Mouse (Mus musculus): ENCODE results near the gene Olfr559. TPM values are rescaled to one million over a fixed set of nuclear protein-coding genes. Genes with fewer than 3 reads are reported as not detected.

Olfr559 gene
- polyA plus RNA-seq, 1 experiment, result not detected

DNA sequence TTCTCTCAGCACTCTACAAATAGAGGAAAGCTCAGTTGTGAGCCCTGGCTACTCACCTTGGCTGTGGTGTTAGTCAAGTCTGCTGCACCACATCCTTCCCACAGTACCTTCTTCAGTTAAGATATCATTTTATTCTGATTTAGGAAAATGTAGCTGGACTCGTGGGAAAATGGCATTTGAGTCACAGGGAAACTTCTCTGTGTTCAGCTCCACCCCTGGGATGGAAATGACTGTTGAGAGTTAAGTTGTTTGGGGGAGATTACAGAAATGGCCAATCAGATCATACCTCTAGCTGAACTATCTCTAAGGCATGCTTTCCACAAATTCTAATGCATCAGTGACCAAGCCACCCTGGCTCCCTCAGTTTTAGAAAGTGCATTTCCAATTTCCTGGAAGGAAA is 8.3 kb downstream of the Olfr559 start, which contains the start of gene Olfr33:
Olfr33 (minus strand) TSS at position 101 of the 400 bp plus-strand sequence.
- TF ChIP-seq EP300 (IDR thresholded peaks at IDR 0.05; ENCODE audit: insufficient read depth, low read depth, low read length), result no peak
- no peak for TF ChIP-seq POLR2A (IDR thresholded peaks at IDR 0.05; ENCODE audit: insufficient read depth, low read length)
- no peak for TF ChIP-seq CTCF (IDR thresholded peaks at IDR 0.05; ENCODE audit: low read depth, low read length)
- Histone ChIP-seq H3K4me3 (ENCODE audit: low read depth, low read length) (no peak within 1 kb of the TSS), H3K9ac (ENCODE audit: low read depth, poor library complexity, severe bottlenecking) (no peak within 1 kb of the TSS), H3K4me1 (ENCODE audit: control insufficient read depth, insufficient read depth, low read length) (no peaks in the 10 kb centered on the region), H3K27me3 (ENCODE audit: control insufficient read depth, insufficient read depth, low read length, poor library complexity, severe bottlenecking) (no peaks in the 10 kb centered on the region), H3K27ac (ENCODE audit: insufficient read depth, low read length) (no peak within 1 kb of the TSS), H3K36me3 (ENCODE audit: control insufficient read depth, insufficient read depth, low read length, poor library complexity, severe bottlenecking) (no peaks in the 10 kb centered on the region), H3K9me3 (replicated peaks; ENCODE audit: control insufficient read depth, insufficient read depth, low read length, poor library complexity, severe bottlenecking) (no peaks in the 10 kb centered on the region)

DNA sequence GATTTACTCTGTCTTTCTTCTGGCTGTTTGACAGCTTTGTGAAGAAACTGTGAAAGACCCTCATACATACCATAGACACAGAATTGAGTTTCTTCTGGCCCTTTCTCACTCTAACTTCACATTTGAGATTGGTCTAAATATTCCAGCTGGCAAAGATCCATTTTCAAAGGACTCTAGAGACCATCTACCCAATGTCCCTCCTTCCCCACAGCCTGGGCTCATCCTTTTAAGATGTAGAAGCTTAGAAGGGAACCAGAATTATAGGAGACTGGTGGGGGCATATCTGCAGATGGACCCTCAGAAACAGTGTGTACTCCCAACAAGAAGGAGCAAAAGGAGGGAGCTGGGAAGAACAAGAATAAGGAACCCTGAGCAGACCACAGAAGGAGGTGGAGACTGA is 25.4 kb downstream of the Olfr559 start, which contains the start of gene Olfr558:
Olfr558 (plus strand) TSS at position 301 of the 400 bp plus-strand sequence.
- Histone ChIP-seq H3K9ac (ENCODE audit: low read depth, poor library complexity, severe bottlenecking) (no peak within 1 kb of the TSS), H3K36me3 (ENCODE audit: control insufficient read depth, insufficient read depth, low read length, poor library complexity, severe bottlenecking) (no peaks in the 10 kb centered on the region), H3K27ac (ENCODE audit: insufficient read depth, low read length) (no peak within 1 kb of the TSS), H3K27me3 (ENCODE audit: control insufficient read depth, insufficient read depth, low read length, poor library complexity, severe bottlenecking) (no peaks in the 10 kb centered on the region), H3K9me3 (replicated peaks; ENCODE audit: control insufficient read depth, insufficient read depth, low read length, poor library complexity, severe bottlenecking) (no peaks in the 10 kb centered on the region), H3K4me1 (ENCODE audit: control insufficient read depth, insufficient read depth, low read length) (no peaks in the 10 kb centered on the region), H3K4me3 (ENCODE audit: low read depth, low read length) (no peak within 1 kb of the TSS)
- no peak for TF ChIP-seq EP300 (IDR thresholded peaks at IDR 0.05; ENCODE audit: insufficient read depth, low read depth, low read length)
- no peak for TF ChIP-seq CTCF (IDR thresholded peaks at IDR 0.05; ENCODE audit: low read depth, low read length)
- TF ChIP-seq POLR2A (IDR thresholded peaks at IDR 0.05; ENCODE audit: insufficient read depth, low read length), result no peak

DNA sequence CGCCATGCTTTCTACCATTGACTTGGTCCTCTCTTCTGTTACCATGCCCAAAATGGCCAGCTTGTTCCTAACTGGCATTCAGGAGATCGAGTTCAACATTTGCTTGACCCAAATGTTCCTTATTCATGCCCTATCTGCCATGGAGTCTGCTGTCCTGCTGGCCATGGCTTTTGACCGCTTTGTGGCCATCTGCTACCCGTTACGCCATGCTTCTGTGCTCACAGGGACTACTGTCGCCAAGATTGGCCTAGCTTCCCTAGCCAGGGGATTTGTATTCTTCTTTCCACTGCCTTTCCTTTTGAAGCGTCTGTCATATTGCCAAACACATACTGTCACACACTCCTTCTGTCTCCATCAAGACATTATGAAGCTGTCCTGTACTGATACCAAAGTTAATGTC is 28.8 kb downstream of the Olfr559 start:
- no peak overlapping the region for H3K9ac ChIP-seq (ENCODE audit: low read depth, poor library complexity, severe bottlenecking)
- no peaks in the 10 kb centered on the region for H3K27me3 ChIP-seq (ENCODE audit: control insufficient read depth, insufficient read depth, low read length, poor library complexity, severe bottlenecking)
- no peak for TF ChIP-seq EP300 (IDR thresholded peaks at IDR 0.05; ENCODE audit: insufficient read depth, low read depth, low read length)
- TF ChIP-seq POLR2A (IDR thresholded peaks at IDR 0.05; ENCODE audit: insufficient read depth, low read length), result no peak
- TF ChIP-seq CTCF (IDR thresholded peaks at IDR 0.05; ENCODE audit: low read depth, low read length), result no peak
- H3K36me3 ChIP-seq (ENCODE audit: control insufficient read depth, insufficient read depth, low read length, poor library complexity, severe bottlenecking), result no peaks in the 10 kb centered on the region
- H3K4me1 ChIP-seq (ENCODE audit: control insufficient read depth, insufficient read depth, low read length), result no peaks in the 10 kb centered on the region
- no peak overlapping the region for H3K27ac ChIP-seq (ENCODE audit: insufficient read depth, low read length)
- no peaks in the 10 kb centered on the region for H3K9me3 ChIP-seq (replicated peaks; ENCODE audit: control insufficient read depth, insufficient read depth, low read length, poor library complexity, severe bottlenecking)
- no peak overlapping the region for H3K4me3 ChIP-seq (ENCODE audit: low read depth, low read length)

DNA sequence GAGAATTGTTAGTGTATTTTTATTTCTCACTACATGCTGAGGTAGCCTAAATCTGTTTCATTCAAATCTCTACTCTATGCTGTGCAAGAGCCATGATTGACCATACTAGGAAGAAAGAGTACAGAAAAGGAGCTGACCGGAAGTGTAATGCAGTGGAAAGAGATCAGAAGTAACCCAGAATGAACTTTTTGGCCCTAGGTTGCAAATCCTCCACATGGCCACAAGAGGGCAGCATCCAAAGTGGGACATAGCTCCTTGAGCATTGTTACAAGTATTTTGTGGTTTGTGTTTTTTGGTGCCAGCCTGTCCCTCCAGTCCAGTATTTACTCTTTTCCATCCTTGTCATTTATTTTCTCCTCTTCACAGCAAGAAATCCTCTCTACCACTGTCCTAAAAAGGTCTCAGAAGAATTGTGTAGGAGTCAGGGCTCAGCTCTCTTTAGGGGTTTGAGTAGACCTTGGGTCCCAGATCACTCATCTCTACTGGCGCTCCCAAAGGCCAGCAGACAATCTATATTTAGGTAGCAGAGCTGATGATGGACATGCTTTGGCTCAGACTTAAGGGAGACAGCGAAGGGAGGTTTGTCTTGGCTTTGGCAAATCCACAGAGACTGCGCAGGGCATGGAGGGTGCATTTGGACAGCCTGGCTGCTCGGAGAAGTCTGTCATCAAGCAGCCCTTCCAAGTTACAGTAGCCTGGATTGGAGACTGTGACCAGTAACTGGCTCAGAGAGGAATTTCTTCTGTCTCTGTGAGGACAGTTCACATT is 31.7 kb downstream of the Olfr559 start, which contains the start of gene Olfr557:
Olfr557 (plus strand) TSS at position 553 of the 768 bp plus-strand sequence.
- no peaks in the 10 kb centered on the region for H3K27me3 ChIP-seq (ENCODE audit: control insufficient read depth, insufficient read depth, low read length, poor library complexity, severe bottlenecking)
- H3K9me3 ChIP-seq (replicated peaks; ENCODE audit: control insufficient read depth, insufficient read depth, low read length, poor library complexity, severe bottlenecking), result no peaks in the 10 kb centered on the region
- H3K27ac ChIP-seq (ENCODE audit: insufficient read depth, low read length), result no peak within 1 kb of the TSS
- H3K4me3 ChIP-seq (ENCODE audit: low read depth, low read length), result no peak within 1 kb of the TSS
- TF ChIP-seq POLR2A (IDR thresholded peaks at IDR 0.05; ENCODE audit: insufficient read depth, low read length) (no peak), EP300 (IDR thresholded peaks at IDR 0.05; ENCODE audit: insufficient read depth, low read depth, low read length) (no peak), CTCF (IDR thresholded peaks at IDR 0.05; ENCODE audit: low read depth, low read length) (peak; percentile 57)
- no peaks in the 10 kb centered on the region for H3K36me3 ChIP-seq (ENCODE audit: control insufficient read depth, insufficient read depth, low read length, poor library complexity, severe bottlenecking)
- no peaks in the 10 kb centered on the region for H3K4me1 ChIP-seq (ENCODE audit: control insufficient read depth, insufficient read depth, low read length)
- no peak within 1 kb of the TSS for H3K9ac ChIP-seq (ENCODE audit: low read depth, poor library complexity, severe bottlenecking)

DNA sequence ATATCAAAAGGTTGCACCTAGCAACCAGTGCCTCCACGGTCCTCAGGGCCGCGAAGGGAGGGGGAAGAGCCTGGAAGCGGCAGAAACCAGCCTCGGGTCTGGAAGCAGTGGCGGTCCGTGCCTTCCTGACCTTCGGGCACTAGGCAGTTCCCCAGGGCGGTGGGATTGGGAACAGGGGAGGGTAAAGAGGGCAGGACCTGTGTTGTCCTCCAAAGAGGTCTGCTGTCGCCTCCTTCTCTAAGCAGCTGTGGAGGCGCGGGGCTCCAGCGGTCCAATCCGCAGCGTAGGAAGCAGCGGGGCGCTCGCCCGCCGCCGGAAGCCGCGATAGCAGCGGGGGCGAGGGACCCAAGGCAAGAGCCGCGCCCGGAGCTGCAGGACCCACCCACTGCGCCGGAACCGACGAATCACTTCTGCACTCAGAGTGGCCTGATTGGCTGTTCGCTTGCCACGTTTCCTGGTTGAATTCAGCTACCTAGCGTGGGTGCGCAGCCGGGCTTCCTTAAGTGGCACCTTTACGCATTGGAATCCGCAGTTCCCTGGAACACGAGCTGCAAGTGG is 40.3 kb downstream of the Olfr559 start, which contains the start of gene Trim68:
Trim68 (minus strand) TSS at position 384 of the 558 bp plus-strand sequence.
- no peaks in the 10 kb centered on the region for H3K36me3 ChIP-seq (ENCODE audit: control insufficient read depth, insufficient read depth, low read length, poor library complexity, severe bottlenecking)
- H3K9ac ChIP-seq (ENCODE audit: low read depth, poor library complexity, severe bottlenecking), result peak within 1 kb of the TSS; percentile 73
- no peaks in the 10 kb centered on the region for H3K4me1 ChIP-seq (ENCODE audit: control insufficient read depth, insufficient read depth, low read length)
- no peak within 1 kb of the TSS for H3K27ac ChIP-seq (ENCODE audit: insufficient read depth, low read length)
- H3K27me3 ChIP-seq (ENCODE audit: control insufficient read depth, insufficient read depth, low read length, poor library complexity, severe bottlenecking), result no peaks in the 10 kb centered on the region; the same call in 1 of the 2 replicates
- peaks cover 2% of the 10 kb centered on the region; the same call in 1 of the 2 replicates for H3K9me3 ChIP-seq (replicated peaks; ENCODE audit: control insufficient read depth, insufficient read depth, low read length, poor library complexity, severe bottlenecking)
- peak within 1 kb of the TSS; percentile 87 for H3K4me3 ChIP-seq (ENCODE audit: low read depth, low read length)
- TF ChIP-seq CTCF (IDR thresholded peaks at IDR 0.05; ENCODE audit: low read depth, low read length) (no peak), POLR2A (IDR thresholded peaks at IDR 0.05; ENCODE audit: insufficient read depth, low read length) (no peak), EP300 (IDR thresholded peaks at IDR 0.05; ENCODE audit: insufficient read depth, low read depth, low read length) (no peak)

DNA sequence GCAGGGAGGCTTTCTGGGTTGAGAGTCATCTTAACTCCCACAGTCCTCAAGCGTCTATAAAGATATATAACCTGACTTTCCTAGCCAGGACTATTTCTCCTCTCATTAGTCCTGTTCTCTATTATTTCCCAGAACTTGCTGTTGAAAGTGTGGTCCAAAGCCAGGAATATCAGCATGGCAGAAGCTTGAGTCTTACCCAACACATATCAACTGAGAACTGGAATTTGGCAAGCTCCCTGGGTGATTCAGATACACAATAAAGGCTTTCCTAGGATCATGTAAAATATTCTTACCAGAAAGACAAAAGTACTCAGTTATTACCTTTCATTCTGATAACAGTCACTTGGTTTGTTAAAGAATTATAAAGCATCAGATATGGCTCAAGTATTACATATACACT is 45.4 kb downstream of the Olfr559 start:
- Histone ChIP-seq H3K9ac (ENCODE audit: low read depth, poor library complexity, severe bottlenecking) (no peak overlapping the region), H3K4me1 (ENCODE audit: control insufficient read depth, insufficient read depth, low read length) (no peaks in the 10 kb centered on the region), H3K4me3 (ENCODE audit: low read depth, low read length) (no peak overlapping the region), H3K27me3 (ENCODE audit: control insufficient read depth, insufficient read depth, low read length, poor library complexity, severe bottlenecking) (no peaks in the 10 kb centered on the region; the same call in 1 of the 2 replicates), H3K9me3 (replicated peaks; ENCODE audit: control insufficient read depth, insufficient read depth, low read length, poor library complexity, severe bottlenecking) (no peaks in the 10 kb centered on the region), H3K27ac (ENCODE audit: insufficient read depth, low read length) (no peak overlapping the region), H3K36me3 (ENCODE audit: control insufficient read depth, insufficient read depth, low read length, poor library complexity, severe bottlenecking) (no peaks in the 10 kb centered on the region)
- no peak for TF ChIP-seq CTCF (IDR thresholded peaks at IDR 0.05; ENCODE audit: low read depth, low read length)
- no peak for TF ChIP-seq EP300 (IDR thresholded peaks at IDR 0.05; ENCODE audit: insufficient read depth, low read depth, low read length)
- no peak for TF ChIP-seq POLR2A (IDR thresholded peaks at IDR 0.05; ENCODE audit: insufficient read depth, low read length)
